Mouse (Mus musculus) thymus, postnatal 4 days (tissue): ENCODE measurements around the gene Rps8.
"Not testable (repeated sequence)": the region's sequence is repeated elsewhere in the genome, so short reads cannot be mapped to it uniquely, and the experiment has no call there.

ENCODE experiments used
- DNase-seq: peaks from one replicate; pipeline ENCODE4 v3.0.0; 2021

Rps8 gene

DNA sequence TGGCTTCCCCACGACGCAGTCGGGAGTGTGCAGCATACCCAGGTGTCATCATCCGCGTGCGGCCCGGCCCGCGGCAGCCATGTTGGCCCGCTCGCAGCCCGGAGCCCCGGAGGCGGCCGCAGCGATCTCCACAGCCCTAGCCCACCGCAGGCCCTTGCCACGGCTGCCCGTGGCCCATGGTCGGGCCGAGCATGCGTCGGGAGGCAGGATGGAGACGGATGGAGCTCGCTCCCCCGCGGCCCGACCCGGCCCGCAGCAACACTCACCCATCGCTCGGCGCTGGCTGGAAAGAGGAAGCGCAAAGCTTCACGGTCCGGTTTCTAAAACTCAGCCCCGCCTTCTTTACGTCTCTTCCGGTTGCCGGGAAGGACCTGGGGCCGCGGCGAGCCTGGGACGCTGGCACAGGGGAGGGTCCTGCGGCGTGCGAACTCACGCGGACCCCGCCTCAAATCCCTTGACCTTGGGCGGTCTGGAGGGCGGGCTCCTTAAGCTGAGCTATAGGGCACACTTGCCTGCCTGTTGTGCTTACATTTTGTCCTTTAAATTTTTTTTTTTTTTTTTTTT, at the start of gene Rps8:
Rps8 (minus strand) TSS at position 452 of the 564 bp plus-strand sequence.
- peak; percentile 83 for DNase-seq

DNA sequence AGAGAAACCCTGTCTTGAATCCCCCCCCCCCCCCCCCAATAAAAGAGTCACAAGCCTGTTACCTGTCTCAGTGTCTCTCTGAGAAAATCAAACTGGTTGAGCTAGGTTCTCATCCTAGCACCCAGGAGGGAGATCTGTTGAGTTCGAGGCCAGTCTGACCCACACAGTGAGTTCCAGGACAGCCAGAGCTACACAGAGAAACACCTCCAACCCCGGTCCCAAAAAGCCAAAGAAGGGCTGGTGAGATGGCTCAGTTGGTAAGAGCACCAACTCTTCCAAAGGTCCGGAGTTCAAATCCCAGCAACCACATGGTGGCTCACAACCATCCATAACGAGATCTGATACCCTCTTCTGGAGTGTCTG, 46.9 kb upstream of the Rps8 start:
- DNase-seq: no peak

DNA sequence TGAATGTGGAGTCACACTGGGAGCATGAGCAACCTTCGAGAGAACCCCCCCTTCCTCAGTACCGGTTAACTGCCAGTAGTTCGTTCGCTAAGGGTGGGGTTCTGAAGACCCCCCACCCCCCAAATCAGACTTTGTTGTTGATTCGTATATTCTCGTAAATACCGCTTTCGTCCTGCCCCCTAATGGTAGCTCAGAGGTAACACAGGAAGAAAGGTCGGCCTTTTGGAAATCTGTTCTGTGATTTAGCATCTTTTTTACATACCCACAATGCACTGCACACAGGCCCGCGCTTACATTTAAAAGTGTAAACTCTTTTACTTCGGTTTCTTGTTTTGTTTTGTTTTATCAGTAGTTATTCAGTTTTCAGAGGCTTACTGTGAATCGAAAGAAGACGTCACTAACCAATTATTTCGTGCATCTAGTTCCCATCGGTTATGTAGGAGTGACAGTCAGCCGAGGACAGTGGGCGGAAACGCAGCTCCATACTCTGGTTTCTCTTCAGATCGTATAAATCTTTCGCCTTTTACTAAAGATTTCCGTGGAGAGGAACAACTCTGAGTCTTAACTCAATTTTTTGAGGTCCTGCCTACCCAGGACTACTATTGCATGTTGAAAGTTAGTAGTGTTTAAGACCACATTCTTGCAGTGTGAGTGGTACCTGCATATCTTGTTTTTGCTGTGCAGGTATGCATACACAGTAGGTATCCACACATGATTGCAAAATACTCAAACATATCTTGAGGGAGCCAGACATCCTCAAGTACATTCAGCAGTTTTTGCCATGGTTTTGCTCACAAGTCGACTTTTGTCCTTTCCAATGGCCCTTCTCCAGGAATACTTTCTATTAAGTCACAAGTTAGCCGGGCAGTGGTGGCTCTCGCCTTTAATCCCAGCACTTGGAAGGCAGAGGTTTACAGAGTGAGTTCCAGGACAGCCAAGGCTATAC, 46.3 kb upstream of the Rps8 start:
- peak; percentile 63 for DNase-seq

DNA sequence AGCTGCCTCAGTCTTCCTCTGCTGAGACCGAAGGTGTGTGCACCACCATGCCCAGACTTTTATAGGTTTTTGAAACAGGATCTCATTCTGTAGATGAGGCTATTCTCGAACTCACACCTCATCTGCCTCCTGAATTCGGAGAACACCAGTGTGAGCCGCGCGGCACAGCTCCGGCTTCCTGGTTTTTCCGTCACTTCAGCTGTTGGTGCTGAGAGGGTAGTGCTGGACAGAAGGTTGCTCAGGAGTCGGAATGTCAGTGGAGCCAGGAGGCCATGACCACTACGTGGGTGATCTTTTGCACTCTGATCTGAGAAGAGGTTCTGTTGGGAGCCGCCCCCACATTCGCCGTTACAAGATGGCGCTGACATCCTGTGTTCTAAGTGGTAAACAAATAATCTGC, 35.8 kb upstream of the Rps8 start:
- no peak for DNase-seq

DNA sequence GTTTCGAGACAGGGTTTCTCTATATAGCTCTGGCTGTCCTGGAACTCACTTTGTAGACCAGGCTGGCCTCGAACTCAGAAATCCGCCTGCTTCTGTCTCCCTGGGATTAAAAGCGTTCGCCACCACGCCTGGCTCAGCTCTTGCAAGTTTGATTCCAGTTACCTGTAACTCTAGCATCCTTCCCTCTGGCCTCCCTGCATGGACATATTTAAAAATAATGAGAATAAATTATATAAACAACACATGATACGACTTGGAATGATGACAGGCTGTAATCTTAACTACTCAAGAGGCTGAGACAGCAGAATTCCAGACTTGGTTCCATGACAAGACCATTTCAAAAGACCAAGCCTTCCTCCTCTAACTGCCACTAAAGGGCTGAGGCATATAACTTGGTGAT, 34.6 kb upstream of the Rps8 start:
- DNase-seq: no peak

DNA sequence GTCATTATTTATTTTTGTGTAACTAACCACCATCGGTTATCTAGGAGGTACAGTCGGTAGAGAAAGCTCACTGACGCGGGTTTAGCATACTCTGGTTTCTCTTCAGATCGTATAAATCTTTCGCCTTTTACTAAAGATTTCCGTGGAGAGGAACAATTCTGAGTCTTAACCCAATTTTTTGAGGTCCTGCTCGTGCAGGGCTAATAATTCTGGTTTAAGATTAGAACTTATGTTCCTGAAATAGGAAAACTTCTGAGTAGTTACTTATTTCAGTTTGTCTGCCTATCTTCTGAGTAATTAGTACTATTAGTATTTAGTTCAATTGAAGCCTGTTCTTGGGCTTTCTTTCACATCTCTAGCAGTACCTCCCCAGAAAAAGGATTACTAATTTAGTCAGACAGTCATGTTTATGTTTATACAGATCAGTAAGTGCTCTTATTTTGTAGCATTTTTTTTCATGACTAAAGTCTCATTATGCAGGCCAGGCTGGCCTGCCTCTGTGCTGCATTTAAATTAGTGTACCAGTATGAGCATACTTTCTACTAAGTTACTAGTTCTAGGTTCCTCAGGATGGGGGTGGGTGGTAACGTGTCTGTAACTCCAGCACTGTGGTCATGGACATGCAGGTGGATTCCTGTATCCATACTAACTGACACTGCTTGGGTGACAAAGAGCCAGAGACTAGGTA, 34.0 kb upstream of the Rps8 start:
- peak; percentile 37 for DNase-seq

DNA sequence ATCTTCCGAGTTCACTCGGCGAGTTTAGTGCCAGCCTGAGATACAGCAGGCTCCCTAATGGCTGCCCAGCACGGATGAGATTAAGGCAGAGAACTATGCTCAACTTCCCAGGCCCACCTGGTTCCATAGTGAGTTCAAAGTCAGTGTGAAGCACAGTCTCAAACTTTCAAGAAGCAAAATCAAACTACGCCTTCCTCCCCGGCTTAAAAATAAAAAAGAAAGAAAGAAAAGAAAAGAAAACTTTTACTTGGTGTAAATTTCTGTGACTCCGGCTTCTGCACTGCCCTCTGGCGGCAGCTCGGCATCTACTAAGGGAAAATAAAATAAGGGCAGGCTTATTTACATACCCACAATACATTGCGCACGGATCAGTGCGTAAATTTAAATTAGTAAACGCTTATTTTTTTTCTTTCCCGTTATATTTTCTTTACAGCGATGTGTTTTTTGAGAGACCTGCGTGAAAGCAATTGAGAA, 33.4 kb upstream of the Rps8 start:
- DNase-seq: peak; percentile 96

DNA sequence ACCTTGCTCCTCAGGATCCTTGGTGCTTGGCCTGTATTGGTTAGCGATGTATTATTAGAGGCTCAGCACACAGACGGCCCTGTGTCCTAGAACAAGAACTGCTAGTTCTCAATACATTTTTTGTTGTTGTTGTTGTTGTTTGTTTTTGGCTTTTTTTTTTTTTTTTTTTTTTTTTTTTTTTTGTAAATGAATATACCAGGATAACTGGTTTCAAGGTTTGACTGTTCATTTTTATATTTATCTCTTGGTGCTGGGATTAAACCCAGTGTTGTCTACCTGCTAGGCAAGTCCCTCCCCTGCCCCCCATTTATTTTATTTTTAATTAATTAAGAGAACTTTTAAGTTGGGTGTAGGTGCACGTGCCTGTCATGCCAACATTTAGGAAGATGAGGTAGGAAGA, 32.9 kb upstream of the Rps8 start:
- no peak for DNase-seq

DNA sequence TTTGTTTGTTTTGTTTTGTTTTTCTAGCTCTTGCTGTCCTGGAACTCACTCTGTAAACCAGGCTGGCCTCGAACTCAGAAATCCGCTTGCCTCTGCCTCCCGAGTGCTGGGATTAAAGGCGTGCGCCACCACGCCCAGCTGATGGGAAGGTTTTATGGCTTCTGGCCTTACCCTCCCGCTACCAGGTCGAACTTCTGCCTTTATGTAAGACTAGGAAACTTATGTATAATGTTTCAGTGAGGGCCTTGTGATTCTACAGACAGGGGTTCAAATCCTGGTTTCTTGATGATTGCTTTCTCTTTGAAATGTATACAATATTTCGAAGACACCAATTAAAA, 26.7 kb upstream of the Rps8 start:
- DNase-seq: not testable (repeated sequence)

DNA sequence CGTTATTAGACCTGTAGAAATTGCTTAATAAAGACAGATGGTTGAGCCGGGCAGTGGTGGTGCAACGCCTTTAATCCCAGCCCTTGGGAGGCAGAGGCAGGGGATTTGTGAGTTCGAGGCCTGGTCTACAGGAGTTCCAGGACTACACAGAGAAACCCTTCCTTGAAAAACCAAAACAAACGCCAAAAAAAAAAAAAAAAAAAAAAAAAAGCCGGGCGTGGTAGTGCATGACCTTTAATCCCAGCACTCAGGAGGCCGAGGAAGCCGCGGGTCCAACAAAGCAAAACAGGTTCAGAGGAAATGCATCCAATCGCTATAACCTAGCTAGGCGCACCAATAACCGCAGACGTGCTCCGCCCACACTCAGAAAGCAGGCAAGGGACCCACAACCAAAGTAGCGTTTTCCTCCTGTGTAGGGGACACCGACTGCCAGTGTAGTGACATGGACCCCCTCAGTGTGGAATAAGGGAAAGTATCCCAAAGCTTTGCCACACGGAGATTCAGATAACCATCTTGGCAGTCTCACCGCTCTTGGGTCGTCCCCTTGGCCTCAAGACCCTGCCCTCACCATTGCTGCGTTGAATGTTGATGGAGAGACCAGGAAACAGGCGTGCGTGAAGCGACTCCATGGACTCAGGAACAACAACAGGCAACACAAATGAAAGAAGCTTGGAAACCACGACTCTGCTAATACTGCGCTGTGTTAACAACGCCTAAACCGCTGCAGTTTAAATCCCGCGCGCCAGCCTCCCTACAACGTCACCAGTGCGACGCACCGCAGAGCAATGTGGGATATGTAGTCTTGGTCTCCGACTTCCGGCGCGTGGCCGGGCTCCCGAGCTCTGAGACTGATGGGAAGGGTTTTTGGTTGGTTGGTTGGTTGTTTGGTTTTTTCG, 26.1 kb upstream of the Rps8 start, which contains the start of gene Kif2c:
Kif2c (minus strand) TSS at position 777 of the 896 bp plus-strand sequence.
- peak; percentile 94 for DNase-seq

DNA sequence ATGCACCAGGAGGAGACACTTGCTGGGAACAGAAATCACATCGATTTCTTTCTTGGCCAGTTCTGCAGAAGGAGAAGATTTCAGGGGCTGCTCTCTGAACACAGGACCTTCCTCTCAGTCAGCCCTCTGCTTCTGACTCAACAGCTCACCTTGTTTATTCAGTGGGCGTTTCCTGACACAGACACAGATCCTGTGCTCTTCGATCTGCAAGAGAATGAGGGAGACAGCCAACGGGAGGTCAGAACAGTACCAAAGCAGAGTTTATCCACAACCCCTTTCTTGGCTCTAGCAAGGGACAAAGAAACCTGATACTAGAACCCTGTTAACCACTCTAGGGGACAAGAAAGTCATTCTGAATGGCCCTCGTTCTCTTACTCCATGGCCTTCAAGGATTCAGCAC, 13.9 kb upstream of the Rps8 start:
- no peak for DNase-seq

DNA sequence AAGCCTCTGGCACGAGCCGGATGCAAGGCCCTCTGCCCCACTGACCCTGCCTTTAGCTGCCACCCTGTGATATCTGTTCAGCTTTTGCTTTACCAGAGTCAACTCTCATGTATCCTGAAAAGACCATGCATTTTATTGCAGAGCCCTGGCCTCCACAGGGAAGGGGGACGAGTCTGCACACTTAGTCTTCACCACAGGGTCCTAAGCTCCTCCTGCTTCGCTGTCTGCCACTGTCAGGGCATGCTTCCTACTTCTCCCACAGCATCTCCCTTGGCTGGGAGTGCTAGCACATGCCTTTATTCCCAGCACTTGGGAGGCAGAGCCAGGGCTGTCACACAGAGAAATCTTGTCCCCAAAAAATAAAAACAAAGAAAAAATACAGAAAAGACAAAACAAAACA, 5.1 kb upstream of the Rps8 start:
- no peak for DNase-seq

DNA sequence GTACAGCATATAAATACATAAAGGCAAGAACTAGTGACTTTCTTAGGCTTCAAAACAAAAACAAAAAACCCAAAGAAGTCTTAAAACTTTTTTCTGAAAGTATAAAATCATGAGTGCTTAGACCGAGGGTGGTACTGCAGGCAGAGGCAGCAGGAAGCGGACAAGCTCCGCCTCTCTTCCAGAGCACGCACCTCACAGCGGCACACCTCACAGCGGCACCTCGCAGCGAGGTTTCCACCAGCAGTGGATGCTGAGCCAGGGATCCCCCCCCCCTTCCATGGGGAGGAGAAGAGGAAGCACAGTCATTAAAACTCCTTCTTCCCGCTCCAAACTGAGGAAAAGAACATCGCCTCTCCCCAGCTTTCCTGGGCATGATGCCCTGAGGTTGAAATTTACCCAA, 3.6 kb upstream of the Rps8 start:
- no peak for DNase-seq

DNA sequence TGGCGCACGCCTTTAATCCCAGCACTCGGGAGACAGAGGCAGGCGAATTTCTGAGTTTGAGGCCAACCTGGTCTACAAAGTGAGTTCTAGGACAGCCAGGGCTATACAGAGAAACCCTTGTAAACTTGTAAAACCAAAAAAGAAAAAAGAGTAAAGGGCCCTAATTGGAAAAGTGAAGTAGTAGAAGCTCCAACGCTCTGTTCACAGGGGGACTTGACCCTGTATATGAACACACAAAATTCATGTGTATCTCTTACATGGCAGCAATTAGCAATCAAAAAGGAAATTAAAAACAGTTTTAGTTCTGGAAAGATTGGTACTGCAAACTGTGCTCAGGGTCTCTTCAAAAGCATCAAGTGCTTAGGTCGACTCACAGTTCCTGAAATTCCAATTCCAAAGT, 329 bp upstream of the Rps8 start:
- no peak for DNase-seq

DNA sequence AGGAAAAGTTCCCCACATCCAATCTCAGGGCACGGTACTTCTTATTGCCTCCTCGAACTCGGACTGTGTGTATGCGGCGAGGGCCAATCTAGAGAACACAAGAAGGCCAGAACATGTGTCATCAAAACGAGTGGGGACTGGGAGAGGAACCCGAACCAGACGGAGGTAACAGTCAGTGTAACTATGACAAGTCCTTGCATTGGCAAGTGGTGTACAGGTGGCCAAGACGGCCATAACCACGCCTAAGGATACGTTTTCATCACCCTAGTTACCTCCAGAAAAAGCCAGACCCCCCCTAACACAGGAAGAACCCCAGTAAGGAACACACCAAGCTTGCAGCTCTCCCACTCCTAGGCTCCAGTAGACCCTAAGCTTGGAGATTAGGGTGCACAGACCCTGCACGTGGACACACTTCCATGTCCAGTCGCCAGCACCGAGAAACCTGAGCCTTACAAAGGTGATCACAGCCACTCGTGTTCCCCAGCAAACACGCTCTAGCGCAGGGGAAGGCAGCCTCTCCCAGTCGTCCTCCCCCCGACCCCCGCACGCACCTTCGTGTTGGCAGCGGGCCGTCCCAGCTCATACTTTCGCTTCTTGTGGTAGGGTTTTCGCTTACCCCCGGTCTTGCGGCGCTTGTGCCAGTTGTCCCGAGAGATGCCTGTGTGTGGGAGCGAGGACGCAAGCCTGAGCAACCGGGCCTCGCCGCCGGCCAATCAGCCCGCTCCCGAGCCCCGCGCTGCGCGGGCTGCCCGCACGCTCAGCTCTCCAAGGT, 837 bp downstream of the Rps8 start:
- no peak for DNase-seq

DNA sequence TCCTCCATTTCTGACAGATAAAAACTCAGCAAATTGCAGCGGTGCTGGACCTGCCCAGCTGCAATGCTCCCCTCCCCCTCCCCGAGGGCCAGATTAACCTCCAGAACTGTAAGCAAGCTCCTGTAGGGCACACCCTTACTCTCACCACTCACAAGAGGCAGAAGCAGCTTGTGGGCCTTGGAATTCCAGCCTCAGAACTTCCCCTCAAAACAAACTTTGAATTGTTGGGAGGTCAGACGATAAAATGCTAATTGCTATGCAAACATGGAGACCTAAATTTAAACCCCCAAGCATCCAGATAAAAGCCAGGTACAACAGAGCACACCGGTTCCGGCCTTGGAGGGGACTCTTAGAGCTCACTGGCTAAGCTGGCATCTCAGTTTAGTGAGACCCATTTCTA, 3.3 kb downstream of the Rps8 start:
- no peak for DNase-seq

DNA sequence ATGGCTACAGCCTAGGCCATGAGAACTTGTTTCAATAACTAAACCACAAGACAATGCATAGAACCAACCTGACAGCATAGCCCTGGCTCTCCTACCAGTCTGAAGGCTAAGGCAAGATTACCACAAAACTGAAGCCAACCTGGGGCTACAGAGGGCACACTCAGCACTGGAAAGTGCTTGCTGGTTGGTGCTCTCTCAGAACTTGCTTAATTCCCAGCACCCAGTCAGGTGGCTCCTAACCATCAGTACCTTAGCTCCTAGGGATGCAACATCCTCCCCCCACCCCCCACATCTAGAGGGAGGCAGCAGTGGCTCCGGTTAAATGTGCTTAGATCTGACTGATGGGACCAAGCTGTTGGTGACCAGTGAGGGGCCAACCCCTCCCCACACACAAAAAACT, 4.6 kb downstream of the Rps8 start:
- no peak for DNase-seq

DNA sequence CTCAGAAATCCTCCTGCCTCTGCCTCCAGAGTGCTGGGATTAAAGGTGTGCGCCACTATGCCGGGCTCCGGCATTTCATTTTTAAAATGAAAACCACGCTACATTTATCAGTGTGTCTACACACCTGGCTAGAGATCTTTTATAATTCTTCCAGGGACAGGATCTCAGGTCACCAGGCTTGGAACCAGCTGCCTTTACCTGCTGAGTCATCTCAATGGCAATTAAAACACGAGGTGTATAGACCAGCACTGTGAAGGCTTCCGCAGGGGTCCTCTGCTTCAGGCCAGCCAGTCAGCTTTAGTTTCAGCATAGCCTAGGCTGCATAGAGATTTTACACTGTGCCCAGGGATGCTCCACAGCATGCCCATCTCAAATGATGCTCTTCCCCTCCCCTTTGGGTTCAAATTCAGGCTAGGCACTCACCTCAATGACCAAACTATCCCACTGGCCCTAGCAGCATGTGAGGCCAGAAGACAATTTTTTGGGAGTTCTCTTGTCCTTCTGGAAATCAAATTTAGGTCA, 5.8 kb downstream of the Rps8 start:
- DNase-seq: no peak

DNA sequence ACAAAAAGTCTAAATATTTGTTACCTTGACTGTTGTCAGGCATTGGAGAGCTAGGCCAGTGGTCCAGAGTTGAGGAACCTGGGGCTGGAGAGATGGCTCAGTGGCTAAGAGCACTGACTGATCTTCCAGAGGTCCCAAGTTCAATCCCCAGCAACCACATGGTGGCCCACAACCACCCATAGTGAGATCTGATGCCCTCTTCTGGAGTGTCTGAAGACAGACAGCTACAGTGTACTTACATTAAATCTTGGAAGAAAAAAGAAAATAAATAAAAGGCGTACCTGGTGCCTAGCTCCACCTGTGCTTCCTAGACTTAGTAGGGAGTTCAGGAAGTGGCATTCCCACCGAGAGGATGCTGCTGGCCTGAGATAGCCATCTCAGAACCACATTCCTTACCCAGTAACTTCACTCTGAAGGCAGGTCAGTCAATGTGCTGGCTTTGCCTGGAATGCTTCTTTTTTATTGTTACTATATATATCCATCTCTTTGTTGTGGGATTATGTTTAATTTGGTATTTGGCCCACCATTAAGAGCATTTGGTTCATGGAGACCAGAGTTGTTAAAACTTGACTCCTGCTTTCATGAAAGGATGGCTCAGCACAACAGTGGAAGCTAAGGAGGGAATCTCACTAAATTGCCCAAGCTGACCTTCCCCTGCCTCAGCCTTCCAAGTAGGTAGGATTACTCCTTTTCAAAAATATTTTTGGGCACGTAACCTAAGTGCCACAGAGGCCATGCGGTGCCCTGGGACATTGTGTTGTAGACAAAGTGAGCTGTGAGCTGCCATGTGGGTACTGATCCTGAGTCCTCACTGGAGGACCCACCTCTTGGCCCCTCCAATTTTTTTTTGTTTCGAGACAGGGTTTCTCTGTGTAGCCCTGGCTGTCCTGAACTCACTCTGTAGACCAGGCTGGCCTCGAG, 6.5 kb downstream of the Rps8 start:
- DNase-seq: no peak

DNA sequence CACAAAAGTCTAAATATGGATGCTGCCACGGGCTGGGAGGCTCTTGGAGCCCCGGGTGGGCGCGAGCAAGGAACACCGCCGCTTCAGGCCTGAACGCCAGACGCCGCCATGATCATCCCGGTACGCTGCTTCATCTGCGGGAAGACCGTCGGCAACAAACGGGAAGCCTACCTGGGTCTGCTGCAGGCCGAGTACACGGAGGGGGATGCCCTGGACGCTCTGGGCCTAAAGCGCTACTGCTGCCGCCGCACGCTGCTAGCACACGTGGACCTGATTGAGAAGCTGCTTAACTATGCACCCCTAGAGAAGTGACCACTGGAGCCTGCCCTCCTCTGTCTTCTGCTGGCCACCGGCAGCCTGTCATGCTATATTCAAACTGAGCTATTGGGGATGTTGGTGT, 7.2 kb downstream of the Rps8 start:
- DNase-seq: no peak
